Mouse (Mus musculus) gastrocnemius, adult 2 months (tissue): ENCODE measurements at regions not wholly inside any gene's neighbourhood (a gene's known extent, or its start where the extent isn't known, plus 50 kb on each side); places are given as distances from the start of the nearest gene placed in this dataset.
A peak's percentile ranks its signal among the peaks of the same experiment; 100 is the strongest.

Experiments used
- DNase-seq: peaks from one replicate; pipeline ENCODE4 v3.0.0; 2022
- H3K27ac ChIP-seq: fragments of 200-600 bp; 2 replicates; pipeline ENCODE4 v1.8.1; 2022; ENCODE audit warnings: mild to moderate bottlenecking
- H3K4me3 ChIP-seq: fragments of 200-600 bp; 2 replicates; pipeline ENCODE4 v1.8.1; 2022; ENCODE audit warnings: mild to moderate bottlenecking, moderate library complexity
- CTCF ChIP-seq: fragments of 200-600 bp; IDR thresholded peaks from 2 replicates; pipeline ENCODE4 v1.8.1; 2022; ENCODE audit warnings: antibody characterized with exemption, mild to moderate bottlenecking, moderate library complexity
- intact Hi-C: fragments of 180-260 bp; cut with DNase I; formaldehyde crosslinking; loops from one replicate; pipeline ENCODE4 v1.15.1; 2025

- no peak for DNase-seq
- H3K27ac ChIP-seq = no peak overlapping the region
- intact Hi-C loops = no loop called here
- no peak overlapping the region for H3K4me3 ChIP-seq
- TF ChIP-seq CTCF = no peak
These were observed 58.7 kb upstream of the Adpgk start for GRCm38 (mm10) chr9:59232682-59233081.

GRCm38 (mm10) chr9:59231947-59232346, 59.4 kb upstream of the Adpgk start:
- intact Hi-C loops = no loop called here
- no peak for DNase-seq
- H3K27ac ChIP-seq = no peak overlapping the region
- H3K4me3 ChIP-seq = no peak overlapping the region
- no peak for TF ChIP-seq CTCF

DNA sequence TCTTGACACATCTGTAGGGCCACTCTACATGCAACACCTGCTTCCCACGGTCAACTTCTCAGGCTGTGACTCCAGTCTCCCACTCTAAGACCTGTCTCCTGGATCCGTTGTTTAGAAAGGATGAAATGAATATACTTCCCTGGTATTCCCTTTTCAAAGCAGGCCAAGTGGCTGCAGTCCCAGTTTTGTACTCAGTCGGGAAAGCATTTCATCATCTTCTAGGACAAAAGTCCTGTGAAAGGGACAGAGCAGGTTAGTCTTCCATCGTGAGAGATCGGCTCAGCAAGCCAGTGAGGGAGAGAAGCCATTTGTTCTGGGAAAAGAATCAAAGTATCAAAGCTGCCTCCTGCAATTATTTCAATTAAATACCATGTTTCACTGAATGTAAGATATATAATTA, 60.2 kb upstream of the Adpgk start:
- no peak for DNase-seq
- H3K27ac ChIP-seq = no peak overlapping the region
- intact Hi-C loops = no loop called here
- no peak overlapping the region for H3K4me3 ChIP-seq
- no peak for TF ChIP-seq CTCF

DNA sequence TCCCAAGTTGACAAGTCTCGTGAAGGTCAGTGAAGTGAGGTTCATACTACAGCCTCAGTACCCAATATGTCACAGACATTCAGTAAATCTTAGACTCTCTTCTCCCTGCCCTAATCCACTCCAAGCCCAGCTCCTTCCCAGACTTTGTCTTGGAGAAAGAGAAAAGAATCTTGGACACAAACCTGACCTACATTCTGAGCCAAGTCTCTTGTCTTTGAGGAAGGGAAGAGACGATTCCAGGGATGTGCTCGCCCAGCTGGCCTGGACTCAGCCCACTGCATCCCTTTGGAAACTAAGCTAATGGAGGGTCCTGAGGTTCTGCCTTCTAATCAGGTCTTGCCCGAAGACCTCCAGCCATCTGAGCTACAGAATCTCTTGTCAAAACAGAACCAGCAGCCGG, 61.2 kb upstream of the Adpgk start:
- Histone ChIP-seq H3K27ac (no peak overlapping the region), H3K4me3 (no peak overlapping the region)
- intact Hi-C loops = no loop called here
- no peak for TF ChIP-seq CTCF
- DNase-seq = no peak

- Histone ChIP-seq H3K27ac (no peak overlapping the region), H3K4me3 (no peak overlapping the region)
- no peak for TF ChIP-seq CTCF
- DNase-seq = no peak
- intact Hi-C loops = no loop called here
These were observed 63.4 kb upstream of the Adpgk start for GRCm38 (mm10) chr9:59227948-59228347.

- no peak for TF ChIP-seq CTCF
- H3K4me3 ChIP-seq = no peak overlapping the region
- no peak for DNase-seq
- intact Hi-C loops = no loop called here
- H3K27ac ChIP-seq = no peak overlapping the region
These were observed 65.0 kb upstream of the Adpgk start for GRCm38 (mm10) chr9:59226361-59226760.

DNA sequence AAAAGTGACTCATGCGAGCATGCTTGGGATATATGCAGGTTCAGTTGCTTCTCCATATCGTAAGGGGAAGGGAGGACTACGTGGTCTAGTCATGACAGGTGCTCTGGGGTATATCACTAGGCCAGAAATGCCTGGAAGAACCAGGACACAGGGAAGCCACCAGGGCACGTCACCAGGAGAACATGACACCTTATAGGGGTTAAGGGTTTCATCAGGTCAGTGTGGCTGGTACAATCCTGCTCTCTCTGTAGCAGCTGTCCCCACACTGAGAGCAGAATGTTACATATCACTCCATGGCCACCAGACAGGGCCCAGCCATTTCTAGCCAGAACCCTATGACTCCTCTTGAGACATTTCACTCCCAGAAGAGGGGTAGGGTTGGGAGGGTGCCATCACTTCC, 72.1 kb upstream of the Adpgk start:
- intact Hi-C loops = loop anchor here (2.0 kb wide), 1 partner anchor 28 kb away; no protein-coding TSS in a partner anchor
- no peak for TF ChIP-seq CTCF
- peak; percentile 89 for DNase-seq
- peak overlapping the region; percentile 86 for H3K27ac ChIP-seq
- H3K4me3 ChIP-seq = no peak overlapping the region

DNA sequence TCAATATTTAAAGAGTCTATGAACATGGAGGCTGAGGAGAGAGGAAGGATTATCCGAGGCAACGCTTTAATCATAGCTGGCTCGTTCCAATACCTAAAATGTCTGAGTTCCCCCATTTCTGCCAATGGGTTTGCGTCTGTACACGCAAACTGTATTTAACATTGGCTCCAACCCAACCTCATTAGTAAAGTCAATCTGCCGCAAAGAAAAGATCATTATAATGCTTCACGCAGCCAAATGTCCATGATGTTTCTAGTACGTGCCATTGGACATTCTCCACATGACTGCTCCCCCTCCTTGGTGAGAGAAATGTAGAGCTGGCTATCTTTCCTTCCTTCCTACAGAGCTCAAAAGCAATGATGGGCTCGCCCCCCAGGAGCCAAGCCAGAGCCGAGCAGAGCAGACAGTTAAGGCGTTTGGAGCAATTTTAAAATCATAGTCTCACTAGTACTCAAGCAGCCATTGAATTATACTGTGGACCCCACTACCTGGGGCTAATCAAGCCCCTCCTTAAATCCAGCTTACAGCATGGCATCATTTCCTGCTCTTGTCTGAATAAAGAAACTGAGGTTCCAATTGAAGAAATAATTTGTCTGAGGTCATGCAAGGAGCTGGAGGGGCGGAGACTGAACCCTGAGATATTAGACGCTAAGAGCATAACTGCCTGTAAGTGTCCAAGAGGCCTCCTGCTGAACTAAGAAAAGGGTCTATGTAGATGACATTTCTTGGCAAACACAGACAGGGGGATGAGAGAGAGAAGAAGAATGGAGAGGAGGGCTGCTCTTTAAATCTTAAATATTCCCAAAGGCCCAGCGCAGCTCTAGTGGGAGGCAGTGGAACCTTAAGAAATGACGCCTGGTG, 88.5 kb upstream of the Adpgk start:
- no peak overlapping the region for H3K27ac ChIP-seq
- intact Hi-C loops = no loop called here
- no peak for TF ChIP-seq CTCF
- no peak for DNase-seq
- H3K4me3 ChIP-seq = no peak overlapping the region

DNA sequence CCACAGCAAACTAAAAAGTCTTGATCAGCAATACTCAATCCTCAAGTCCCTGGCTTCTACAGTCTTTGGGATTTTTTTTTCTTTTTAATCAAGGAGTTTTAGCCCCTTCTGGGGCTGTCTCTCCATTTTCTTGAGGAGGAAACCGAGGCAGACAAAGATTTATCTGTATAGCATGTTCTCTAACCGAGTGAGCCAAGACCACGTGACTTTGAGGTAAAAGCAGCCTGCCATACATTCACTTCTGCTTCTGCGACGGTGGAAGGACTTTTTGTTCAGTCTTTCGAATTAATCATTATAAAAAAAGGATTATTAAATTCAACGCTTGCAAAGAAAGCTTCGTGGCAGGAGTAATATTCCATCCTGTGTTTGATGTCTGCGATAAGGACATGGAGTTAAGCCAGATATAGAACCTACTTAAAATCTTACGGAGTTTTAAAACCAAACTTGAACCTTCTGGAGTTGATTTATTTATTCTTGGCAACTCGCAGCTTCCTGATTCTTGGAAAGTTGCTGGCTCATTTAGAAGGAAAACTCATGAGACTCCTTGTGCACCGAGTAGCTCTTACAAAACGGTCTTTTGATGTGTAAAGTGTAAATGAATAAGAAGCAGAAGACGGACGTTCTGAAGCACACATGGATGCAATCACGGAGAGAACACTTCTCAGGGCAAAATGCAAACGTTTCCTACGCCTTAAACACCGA, 91.7 kb upstream of the Adpgk start:
- Histone ChIP-seq H3K4me3 (peak overlapping the region; percentile 35), H3K27ac (no peak overlapping the region)
- no peak for DNase-seq
- intact Hi-C loops = no loop called here
- no peak for TF ChIP-seq CTCF

- no peak overlapping the region; the same call in 1 of the 2 replicates for H3K4me3 ChIP-seq
- no peak for TF ChIP-seq CTCF
- no peak for DNase-seq
- intact Hi-C loops = no loop called here
- H3K27ac ChIP-seq = no peak overlapping the region
These were observed 93.0 kb upstream of the Adpgk start for GRCm38 (mm10) chr9:59198221-59198875.

- no peak overlapping the region for H3K27ac ChIP-seq
- DNase-seq = no peak
- no peak for TF ChIP-seq CTCF
- intact Hi-C loops = no loop called here
- H3K4me3 ChIP-seq = peak overlapping the region; percentile 30
These were observed 93.9 kb upstream of the Adpgk start for GRCm38 (mm10) chr9:59197506-59197905.

GRCm38 (mm10) chr9:59193971-59194370, 97.4 kb upstream of the Adpgk start:
- H3K27ac ChIP-seq = no peak overlapping the region
- no peak overlapping the region for H3K4me3 ChIP-seq
- no peak for DNase-seq
- TF ChIP-seq CTCF = no peak
- intact Hi-C loops = no loop called here

DNA sequence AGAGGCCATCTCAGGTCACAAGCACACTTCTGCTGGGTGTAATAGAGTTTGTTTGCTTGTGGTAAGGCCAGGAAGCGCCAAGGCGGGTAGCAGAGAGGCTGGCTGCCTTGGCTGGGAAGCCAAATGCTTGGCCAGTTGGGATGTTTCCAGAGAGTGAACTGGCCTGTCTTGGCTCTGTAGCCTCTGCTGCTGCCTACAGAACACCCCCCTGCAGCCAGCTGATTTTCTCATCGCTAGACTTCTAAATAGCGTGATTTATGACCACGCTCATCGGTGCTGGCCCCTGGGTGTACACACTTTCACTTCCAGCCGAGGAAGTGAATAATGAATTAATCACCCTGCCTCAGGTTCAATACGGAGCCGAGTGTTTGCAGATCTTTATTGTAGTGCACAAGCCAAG, 102.2 kb upstream of the Adpgk start:
- peak; percentile 91 for DNase-seq
- no peak for TF ChIP-seq CTCF
- Histone ChIP-seq H3K4me3 (peak overlapping the region; percentile 65), H3K27ac (peak overlapping the region; percentile 76)
- intact Hi-C loops = loop anchor here (2.0 to 5.0 kb wide), 3 partner anchors 52 to 152 kb away; partner anchors contain the start of gene Neo1
